Mouse (Mus musculus) R1 (cell line): ENCODE results near the gene C330007P06Rik.

ENCODE experiments used
- DNase-seq: peaks from one replicate; pipeline ENCODE4 v3.0.0-alpha.2; 2018; ENCODE audit warnings: low read depth, low spot score

The C330007P06Rik gene

DNA sequence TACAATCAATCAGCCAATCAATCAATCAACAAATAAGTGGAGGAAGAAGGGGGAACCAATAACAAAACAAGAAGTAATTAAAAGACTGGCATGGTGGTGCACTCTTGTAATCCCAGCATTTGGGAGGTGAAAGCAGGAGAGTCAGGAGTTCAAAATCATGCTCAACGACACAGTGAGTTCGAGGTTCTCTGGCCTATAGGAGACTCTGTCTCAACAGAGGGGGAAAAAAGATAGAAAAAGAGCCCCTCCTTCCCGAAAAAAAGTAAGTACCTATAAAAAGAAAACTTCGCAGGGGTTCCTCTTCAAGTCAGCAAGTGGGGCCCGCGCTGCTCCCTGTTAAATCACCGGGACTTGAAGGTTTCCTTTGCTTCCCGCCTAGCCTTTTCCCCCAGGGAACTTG is at the start of gene C330007P06Rik, which contains the start of gene Ube2a:
Gene C330007P06Rik (minus strand): TSS at position 347 of the 400 bp plus-strand sequence.
Gene Ube2a (plus strand): TSS at position 136 of the 400 bp plus-strand sequence.
- DNase-seq: no peak

DNA sequence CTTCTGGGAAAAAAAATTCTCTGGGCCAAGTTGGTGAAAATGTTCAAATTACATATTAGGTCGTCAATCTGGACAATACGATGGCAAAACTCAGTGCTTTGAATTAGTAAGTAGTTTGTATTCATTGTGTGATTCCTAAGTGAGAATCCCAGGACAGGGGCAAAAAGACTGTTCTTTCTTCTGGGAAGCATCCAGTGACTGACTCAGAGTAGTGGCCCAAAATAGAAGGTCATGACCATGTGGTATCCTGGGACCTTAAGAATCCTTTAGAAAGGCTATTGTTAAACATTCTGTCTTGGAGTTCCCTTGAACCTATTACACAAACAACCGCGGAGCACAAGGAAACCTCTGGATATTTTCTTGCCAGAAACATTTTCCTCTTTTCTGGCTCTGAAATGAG is 47.4 kb upstream of the C330007P06Rik start:
- no peak for DNase-seq

DNA sequence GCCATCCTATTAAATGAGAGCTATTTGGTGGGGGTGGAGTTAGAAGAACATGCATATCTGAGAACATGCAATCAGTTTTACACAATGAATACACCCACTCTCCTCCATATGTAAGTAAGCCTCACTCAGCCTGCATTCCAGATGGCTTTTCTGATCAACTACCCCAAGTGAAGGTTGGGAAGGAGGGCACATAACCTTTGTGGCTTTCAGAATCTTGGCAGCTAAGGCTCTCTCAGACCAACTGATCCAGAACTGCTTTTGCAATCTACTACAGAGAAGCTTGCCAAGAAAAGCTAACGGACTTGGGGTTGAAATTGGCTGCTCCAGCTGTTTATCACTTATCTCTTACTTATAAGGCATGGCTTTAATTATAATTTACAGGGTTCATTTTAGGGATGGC is 43.8 kb upstream of the C330007P06Rik start:
- no peak for DNase-seq

DNA sequence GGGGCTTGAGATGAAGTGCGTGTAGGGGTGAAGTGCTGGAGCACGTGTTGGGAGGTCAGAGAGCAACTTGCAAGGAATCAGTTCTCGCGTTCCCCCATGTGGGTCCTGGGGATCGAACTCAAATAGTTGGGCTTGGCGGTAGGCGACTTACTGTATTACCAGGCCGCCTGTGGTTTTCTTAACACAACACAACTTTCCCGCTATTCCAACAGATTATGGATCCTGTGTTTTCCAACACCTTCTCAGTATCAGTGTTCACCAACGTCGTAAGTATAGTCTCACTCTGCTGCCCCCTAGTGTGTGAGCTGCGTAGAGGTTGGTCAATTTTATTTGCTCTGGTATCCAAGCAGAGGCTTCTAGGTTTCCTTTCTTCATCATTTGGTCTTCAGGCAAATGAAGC is 37.4 kb upstream of the C330007P06Rik start:
- peak; percentile 67 for DNase-seq

DNA sequence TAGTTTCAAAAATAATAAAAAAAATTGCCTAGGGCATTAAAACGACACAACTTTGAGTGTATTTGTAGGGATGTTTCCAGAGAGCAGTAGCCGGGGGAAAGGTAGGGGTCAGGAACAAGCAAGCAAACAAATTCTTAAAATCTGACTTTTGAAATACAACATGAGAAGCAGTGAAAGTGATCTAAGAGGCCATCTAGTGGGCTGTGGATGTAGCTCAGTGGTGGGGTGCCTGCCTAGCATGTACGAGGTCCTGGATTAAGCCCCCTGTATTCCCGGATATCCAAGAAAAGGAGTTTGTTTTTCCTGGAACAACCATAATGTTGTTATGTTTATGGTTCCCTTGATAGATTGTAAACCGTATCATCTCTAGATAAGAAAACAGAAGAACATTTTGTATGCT is 32.6 kb upstream of the C330007P06Rik start:
- no peak for DNase-seq

DNA sequence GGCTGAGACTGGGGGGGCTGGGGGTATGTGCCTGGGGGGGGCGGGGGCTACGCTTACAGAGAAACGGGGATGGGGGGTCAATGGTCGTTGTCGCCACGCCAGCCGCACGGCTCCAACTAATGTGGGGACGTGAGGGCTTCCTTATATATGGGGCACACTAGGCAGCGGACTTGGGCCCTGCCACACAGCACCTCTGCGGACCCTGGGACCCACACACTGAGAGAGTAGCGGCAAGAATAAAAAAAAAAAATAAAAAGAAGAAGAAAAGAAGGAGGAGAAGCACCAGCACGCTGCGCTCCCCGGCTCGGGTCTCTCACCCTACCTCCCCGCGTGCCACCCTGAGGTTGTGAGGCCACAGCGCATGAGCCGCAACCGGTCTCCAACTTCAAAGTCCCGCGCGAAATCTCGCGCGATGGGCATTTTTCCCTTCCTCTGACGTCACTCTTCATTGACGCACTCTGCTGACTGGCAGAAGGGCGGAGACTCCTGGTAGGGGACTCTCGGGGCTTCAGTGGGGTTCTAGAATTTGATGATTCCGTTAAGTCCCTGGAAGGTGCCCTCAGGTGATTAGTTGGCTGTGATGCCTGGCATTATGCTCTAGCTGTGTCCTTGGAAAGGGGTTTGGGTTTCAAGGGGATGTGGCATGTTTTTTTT is 29.3 kb upstream of the C330007P06Rik start:
- peak; percentile 91 for DNase-seq

DNA sequence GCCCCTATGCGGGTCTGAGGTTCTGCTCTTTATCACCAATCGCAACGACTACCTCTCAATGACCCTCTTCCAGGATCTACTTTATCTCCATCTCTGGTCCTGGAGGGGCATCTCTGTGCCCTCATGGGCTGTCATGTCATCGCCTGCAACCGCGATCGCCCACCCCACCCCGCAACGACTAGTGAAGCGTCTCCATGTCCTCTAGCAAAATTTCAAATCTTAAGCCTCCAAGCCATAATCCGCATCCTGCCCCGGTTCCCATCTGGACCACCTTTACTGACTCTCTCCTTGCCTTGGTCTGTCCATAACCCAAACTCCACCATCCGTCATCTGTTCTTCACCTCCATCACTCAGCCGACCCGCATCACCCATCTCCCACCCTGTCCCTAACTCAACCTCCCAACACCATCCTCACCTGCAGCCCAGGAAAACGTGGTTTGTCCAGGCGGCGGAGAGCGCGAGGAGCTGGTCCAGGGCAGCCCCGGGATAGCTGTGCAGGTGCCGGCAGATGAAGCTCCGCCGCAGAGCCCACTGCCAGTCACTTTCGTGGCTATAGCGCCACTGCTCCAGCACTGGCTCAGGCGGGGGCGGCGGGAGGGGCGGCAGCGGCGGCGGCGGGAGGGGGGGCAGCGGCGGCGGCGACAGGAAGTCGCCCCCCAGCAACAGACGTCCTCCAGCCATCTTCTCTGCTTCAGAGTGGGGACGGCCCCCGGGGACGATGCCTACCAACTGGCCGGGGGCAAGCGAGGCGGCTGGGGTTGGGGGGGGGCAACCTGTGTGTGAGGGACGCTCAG is 28.6 kb upstream of the C330007P06Rik start, which contains the start of gene Nkrf:
Gene Nkrf (minus strand): TSS at position 579 of the 794 bp plus-strand sequence.
- DNase-seq: peak; percentile 18

DNA sequence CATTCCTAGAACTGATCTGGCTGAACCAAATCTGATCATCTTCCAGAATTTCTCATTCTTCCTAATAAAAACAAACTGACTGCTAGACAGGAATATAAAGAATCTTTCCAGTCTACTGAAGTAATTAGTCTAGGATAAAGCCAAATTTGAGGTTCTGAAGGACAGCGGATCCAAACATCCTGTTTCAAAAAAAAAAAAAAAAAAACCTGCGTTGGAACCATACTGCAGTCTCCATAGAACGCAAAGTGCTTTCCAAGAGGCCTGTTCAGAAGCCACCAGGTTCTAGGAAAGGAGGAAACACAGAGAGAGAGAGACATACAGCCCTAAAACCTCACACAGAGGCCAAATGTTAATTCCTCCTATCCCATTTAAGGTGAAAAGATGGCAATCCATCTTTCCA is 27.7 kb upstream of the C330007P06Rik start:
- DNase-seq: no peak

DNA sequence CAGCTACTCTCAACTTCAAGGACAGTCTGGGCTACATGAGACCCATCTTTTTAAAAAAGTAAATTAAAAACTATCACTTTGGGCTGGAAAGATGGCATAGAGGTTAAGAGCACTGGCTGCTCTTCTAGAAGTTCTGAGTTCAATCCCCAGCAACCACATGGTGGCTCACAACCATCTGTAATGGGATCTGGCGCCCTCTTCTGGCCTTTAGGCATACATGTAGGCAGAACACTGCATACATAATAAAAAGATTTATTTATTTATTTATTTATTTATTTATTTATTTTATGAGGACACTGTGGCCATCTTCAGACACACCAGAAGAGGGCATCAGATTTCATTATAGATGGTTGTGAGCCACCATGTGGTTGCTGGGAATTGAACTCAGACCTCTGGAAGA is 25.0 kb upstream of the C330007P06Rik start:
- DNase-seq: peak; percentile 57

DNA sequence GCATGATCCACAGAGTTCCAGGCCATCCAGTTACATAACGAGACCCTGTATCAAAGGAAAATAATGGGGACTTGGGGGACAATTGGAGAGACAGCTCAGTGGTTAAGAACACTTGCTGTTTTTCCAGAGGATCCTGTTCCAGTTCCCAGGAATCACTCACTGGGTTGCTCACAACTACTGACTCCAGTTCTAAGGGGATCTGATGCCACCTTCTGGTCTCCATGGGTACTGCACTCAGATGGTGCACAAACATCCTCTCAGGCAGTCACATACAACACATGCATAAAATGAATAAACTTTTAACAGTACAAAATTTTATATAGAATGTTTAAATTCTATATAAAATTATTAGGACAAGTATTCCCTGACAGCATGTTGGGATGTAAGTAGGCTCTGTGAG is 10.8 kb upstream of the C330007P06Rik start:
- peak; percentile 68 for DNase-seq

DNA sequence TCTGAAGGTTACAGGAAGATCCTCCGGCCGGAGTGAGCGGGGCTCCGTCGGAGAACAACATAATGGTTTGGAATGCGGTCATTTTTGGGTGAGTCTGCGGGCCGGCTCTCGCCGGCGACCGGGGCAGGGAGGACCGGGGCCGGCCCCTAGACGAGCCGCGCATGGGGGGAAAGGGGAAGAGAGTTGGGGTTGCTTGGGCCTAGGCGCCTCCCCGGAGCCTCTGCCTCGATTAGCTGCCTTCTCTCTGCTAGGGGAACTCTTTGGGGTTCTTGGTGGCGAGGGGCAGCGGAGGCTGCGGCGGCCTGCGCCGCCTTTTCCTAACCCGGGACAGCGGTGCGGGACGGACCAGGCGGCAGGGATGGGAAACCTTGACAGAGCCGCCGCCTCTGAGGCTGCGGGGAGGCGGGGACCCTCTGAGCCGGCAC is 805 bp upstream of the C330007P06Rik start:
- DNase-seq: no peak

DNA sequence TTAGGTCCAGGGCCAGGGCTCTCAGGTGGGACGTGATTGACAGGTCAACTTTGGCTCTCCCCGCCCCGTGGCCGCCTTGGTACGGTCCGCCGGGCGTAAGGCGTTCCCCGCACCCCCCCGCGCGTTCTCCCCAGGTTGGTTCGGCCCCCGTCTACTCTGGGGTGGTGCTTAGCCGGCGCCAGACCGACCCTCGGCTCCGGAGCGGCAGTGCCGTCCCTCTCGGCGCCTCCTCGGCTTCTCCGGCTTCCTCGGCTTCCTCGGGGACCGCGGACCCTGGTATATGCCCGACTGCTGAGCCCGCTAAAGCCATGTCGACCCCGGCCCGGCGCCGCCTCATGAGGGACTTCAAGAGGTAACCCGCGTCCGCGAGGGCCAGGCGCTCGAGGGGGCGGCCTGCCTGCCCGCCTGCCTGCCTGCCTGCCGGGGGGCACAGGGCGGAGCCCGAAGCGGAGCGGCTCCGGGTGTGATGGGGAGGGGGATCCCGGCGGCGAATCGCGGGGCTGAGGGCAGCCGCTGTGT is 326 bp upstream of the C330007P06Rik start:
- DNase-seq: peak; percentile 91

DNA sequence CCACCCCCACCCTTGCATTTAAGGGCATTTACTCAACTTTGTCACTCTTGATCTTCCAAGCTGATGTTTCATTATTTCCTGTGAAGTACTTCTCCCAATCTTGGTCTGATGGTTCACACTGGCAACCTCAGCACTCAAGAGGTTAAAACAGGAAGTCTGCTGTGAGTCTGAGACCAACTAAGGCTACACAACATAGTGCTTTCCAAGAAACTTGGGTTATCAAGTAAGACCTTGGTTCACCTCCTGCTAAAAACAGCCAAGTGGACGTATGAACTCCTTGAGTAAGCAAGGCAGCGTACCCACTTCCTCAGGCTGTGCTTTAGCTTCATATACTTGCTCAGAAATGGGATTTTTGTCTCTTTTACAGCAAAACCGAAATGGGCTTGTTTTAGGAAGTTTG is 3.5 kb downstream of the C330007P06Rik start:
- no peak for DNase-seq

DNA sequence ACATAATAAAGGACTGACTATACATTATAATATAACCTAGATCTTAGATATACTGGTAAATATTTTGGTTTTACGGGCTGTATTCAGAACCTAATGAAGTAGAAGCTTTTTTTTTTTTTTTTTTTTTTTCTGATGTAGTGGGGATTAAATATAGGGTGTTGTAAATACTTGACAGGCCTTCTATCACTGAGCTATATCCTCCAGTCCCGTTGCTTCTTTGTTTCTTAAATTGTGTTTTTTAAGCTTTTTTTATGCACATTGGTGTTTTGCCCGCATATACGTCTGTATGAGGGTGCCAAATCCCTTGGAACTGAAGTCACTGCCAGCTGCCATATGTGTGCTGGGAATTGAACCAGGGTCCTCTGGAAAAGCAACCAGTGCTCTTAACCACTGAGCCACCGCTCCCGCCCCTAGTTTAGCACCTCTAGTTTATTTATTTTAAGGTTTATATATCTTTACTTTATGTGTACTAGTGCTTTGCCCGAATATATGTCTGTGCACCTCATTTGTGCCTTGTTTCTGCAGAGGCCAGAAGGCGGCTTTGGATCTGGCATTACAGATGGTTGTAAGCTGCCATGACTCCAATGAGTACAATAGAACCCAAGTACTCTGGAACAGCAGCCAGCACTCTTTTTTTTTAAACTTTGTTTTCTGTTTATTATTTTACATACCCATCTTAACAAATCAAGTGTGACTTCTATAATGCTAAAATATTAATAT is 9.1 kb downstream of the C330007P06Rik start:
- no peak for DNase-seq

DNA sequence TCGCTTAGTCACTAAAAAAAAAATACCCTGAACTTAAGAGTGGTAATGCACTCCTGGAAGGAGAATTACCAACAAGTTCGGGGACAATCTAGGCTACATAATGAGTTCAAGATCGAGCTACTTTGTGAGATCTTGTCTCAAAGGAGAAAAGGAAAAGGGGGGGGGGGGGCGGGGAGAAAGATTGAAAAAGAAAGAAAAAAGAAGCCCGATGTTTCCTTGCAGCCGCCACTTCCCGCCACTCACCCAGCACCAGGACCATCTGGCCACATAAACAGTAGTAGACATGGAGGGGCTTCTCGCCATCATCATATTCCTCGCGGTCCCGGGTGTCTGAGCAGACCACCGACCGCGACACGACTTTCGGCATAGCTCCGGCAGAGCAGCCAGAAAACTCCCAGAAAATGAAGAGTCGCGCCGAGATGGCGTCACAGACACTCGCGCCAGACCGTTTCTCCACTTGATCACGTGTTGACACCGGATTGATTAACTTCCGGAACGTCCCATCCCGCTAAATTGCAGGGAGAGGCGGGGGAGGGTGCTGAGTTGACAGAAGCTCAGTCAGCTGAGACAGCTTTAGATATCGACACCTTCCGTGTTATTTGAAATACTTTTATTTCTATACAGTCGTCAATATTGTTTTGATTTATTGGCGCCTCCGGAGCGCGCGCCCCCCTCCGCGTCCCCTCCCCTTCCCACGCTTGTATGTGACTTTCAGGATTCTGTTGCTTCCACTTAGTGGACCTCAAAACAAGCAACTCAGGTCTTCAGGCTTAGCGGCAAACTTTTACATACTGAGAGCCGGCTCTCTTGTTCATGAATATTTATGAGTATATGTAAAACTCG is 9.9 kb downstream of the C330007P06Rik start:
- DNase-seq: peak; percentile 91

DNA sequence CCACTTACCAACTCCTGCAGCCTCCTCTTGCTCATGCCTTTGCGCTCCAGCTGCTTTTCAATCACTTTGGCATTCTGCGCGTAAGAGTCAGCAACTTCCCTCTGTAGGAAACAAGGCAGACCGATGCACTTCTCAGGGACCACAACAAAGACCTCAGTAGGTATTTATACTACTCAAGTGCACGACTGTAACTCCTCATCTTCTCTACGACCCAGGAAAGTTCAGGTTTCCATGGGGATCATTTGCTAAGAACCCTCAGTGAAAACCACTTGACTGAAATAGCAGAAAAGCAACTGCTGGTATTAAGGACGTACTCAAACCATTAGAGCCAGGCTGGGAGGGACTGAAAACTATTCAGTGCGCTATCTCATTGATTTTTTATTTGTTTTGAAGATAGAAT is 21.3 kb downstream of the C330007P06Rik start:
- DNase-seq: no peak

DNA sequence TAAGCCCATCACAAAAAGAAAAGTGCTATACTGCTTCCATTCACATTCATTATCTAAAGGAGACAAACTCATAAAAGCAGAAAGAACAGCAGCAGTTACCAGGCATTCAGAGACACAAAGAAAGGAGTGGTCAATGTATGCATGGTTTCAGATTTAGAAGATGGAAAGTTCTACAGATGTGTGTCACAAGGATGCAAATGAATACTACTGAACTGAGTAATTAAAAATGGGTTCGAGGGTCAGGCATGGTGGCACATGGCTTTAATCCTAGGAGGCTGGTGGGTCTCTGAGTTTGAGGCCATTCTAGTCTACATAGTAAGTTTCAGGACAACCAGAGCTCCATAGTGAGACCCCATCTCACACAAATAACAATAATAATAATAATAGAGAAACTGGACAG is 26.8 kb downstream of the C330007P06Rik start:
- DNase-seq: no peak

DNA sequence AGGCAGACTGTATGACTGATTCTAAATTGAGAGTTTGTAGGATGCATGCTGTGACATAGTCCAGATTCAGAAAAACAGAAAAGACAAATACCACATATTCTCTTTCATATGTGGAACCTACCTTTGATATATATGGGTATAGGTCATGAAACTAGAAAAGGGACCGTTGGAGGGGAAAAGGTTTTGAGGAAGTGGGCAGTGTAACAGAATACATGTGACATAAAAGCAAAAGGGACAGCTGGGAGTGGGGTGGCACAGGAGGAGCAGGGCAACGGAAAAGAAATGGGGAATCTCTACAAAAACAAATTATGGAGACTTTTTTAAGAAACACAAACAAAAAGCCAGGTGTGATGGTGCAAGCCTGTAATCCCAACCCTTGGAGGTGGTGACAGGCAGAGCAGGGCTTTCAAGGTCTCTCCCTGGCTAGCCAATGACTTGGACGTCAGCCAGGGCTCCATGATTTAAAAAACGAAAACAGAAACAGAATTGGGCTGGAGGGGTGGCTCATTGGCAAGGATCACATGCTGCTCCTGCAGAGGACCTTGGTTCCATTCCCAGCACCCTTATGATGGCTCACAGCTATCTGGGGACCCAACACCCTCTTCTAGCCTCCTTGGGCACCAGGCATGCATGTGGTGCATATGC is 30.4 kb downstream of the C330007P06Rik start:
- no peak for DNase-seq

DNA sequence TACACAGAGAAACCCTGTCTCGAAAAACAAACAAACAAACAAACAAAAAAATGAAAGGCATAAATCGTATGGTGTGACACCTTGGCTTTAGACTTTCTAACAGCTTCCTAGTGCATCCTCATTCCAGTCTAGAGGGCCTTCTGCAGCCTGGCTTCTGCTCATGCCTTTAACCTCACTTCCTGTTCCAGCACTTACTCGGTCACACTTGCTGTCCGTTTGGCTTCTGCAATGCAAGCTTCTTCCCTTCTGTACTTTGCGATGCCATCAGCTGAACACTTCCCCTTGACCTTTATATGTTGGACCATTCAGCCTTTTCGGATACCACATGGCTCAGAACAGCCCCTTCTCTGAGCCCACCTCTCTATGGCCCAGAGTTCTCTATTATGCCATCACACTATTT is 32.2 kb downstream of the C330007P06Rik start:
- DNase-seq: no peak

DNA sequence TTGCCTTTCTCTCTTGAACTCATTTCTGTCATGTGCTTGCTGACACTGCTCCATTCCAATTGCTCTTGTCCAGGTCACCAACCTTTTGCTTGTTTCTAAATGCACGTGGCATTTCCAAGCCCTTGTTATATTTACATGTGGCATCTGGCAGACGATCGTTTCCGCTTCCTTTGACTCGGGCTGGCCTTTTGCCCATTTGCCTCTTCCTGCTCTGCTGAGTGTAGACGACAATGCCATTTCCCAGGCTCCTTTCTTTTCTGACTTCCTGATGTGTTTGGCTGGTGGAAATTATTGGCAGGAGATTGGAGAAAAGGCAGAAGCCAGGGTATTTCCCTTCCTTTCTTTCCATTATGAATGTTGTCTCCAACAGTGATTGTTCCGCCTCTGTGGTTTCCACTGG is 34.5 kb downstream of the C330007P06Rik start:
- DNase-seq: no peak
